Mouse (Mus musculus) myocyte (in vitro differentiated cells): ENCODE measurements around the gene Tcaim. TPM values are rescaled to one million over a fixed set of nuclear protein-coding genes. Genes with fewer than 3 reads are reported as not detected.
A peak's percentile ranks its signal among the peaks of the same experiment; 100 is the strongest.

ENCODE experiments used
- H3K27me3 ChIP-seq: one replicate; pipeline ENCODE4 v1.6.1; 2011; ENCODE audit not compliant: control insufficient read depth, insufficient read depth, insufficient read length
- H3K36me3 ChIP-seq: one replicate; pipeline ENCODE4 v1.6.1; 2011; ENCODE audit not compliant: control insufficient read depth, insufficient read depth
- H3K4me2 ChIP-seq: one replicate; pipeline ENCODE4 v1.6.1; 2011; ENCODE audit warnings: low read depth, control low read depth
- H3K4me3 ChIP-seq: one replicate; pipeline ENCODE4 v1.5.1; 2011; ENCODE audit warnings: mild to moderate bottlenecking, control low read depth, moderate library complexity
- H3K79me2 ChIP-seq: one replicate; pipeline ENCODE4 v1.6.1; 2011; ENCODE audit not compliant: control insufficient read depth, insufficient read depth
- H3ac ChIP-seq: one replicate; pipeline ENCODE4 v1.6.1; 2011; ENCODE audit not compliant: control insufficient read depth, insufficient read length
- CEBPB ChIP-seq: IDR thresholded peaks from 2 replicates; pipeline ENCODE4 v1.6.1; 2011; ENCODE audit warnings: mild to moderate bottlenecking, moderate library complexity; ENCODE audit not compliant: poor library complexity, insufficient read depth, severe bottlenecking
- E2F4 ChIP-seq: IDR thresholded peaks from one replicate; pipeline ENCODE4 v1.6.1; 2011; ENCODE audit warnings: mild to moderate bottlenecking, control low read depth, moderate library complexity; ENCODE audit not compliant: insufficient read depth
- MAX ChIP-seq: IDR thresholded peaks from one replicate; pipeline ENCODE4 v1.6.1; 2011; ENCODE audit warnings: low read depth, mild to moderate bottlenecking, control low read depth
- MYOD1 ChIP-seq, 3 experiments: IDR thresholded peaks; one replicate each; pipeline ENCODE4 v1.6.1; 2011; ENCODE audit warnings: control low read depth in 2 of 3, low read depth in 2 of 3, mild to moderate bottlenecking in 2 of 3, moderate library complexity in 1 of 3; ENCODE audit not compliant: insufficient read length in 2 of 3, control insufficient read depth in 1 of 3
- MYOG ChIP-seq, 3 experiments: IDR thresholded peaks; one replicate each; pipeline ENCODE4 v1.6.1; 2011; ENCODE audit warnings: control low read depth in 2 of 3, low read depth in 2 of 3, mild to moderate bottlenecking in 2 of 3; ENCODE audit not compliant: insufficient read length in 2 of 3, control insufficient read depth in 1 of 3, insufficient read depth in 1 of 3
- POLR2A ChIP-seq: IDR thresholded peaks from one replicate; pipeline ENCODE4 v1.6.1; 2011; ENCODE audit warnings: low read depth, mild to moderate bottlenecking, control low read depth, moderate library complexity; ENCODE audit not compliant: insufficient read length
- POLR2AphosphoS2 ChIP-seq: IDR thresholded peaks from one replicate; pipeline ENCODE4 v1.6.1; 2011; ENCODE audit warnings: low read depth, control low read depth; ENCODE audit not compliant: insufficient read length
- REST ChIP-seq: IDR thresholded peaks from one replicate; pipeline ENCODE4 v1.6.1; 2011; ENCODE audit warnings: mild to moderate bottlenecking, control low read depth, moderate library complexity; ENCODE audit not compliant: insufficient read depth, insufficient read length
- SRF ChIP-seq: IDR thresholded peaks from one replicate; pipeline ENCODE4 v1.6.1; 2011; ENCODE audit warnings: low read depth; ENCODE audit not compliant: control insufficient read depth, insufficient read length
- TCF12 ChIP-seq: IDR thresholded peaks from one replicate; pipeline ENCODE4 v1.6.1; 2011; ENCODE audit warnings: mild to moderate bottlenecking, control low read depth; ENCODE audit not compliant: poor library complexity, insufficient read depth, severe bottlenecking
- TCF3 ChIP-seq: IDR thresholded peaks from one replicate; pipeline ENCODE4 v1.6.1; 2011; ENCODE audit warnings: low read depth, control low read depth; ENCODE audit not compliant: insufficient read length
- USF1 ChIP-seq: IDR thresholded peaks from one replicate; pipeline ENCODE4 v1.6.1; 2011; ENCODE audit warnings: low read depth, mild to moderate bottlenecking, control low read depth, moderate library complexity
- polyA plus RNA-seq: library from polyadenylated mRNA; unstranded; fragments of >200 nt; fragmentation: generic; extraction: Trizol; gene quantifications from one replicate; pipeline ENCODE4 v1.2.1, GENCODE M21; 2012; ENCODE audit warnings: missing spikeins

Gene Tcaim
- polyA plus RNA-seq = 2.6 TPM

DNA sequence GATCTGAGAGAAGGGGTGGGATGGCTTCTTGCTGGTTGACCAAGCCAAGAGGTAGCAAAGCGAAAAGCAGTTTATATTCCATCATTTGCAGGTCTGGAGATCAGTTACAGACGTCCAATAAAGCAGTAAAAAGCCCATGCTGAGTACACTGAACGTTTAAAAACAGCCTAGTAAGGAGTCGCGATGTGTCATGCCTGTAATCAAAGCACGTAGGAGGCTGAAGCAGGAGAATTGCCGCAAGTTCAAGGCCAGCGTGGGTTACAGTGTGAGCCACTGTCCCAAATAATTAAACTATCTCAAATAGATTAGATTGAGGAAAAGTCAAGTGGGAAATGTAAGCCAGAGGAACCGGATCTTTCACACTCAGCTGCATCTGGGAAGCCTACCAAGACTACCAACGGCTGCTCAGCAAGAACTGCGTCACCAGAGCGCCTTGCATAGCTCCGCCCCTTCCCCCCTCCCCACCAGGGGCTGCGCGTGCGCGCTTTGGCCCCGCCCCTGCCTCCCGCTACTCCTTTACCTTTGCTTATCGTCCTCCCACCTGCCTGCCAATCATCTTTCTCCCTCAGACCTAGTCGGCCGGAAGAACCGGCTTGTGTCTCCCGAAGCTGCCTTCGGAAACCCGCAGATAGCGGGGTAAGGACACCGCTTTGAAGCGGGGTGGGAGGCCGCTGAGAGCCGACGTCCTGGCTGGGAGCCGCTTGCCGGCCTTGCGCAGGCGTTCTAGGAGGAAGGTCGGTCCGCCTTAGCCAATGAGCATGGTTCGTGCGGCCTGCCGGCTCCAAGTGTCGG, at the start of gene Tcaim:
Gene Tcaim, plus strand, starts transcription at position 487 of the 792 bp plus-strand sequence.
- no peaks in the 10 kb centered on the region for H3K36me3 ChIP-seq
- H3K79me2 ChIP-seq = no peaks in the 10 kb centered on the region
- H3ac ChIP-seq = peak within 1 kb of the TSS; percentile 37
- TF ChIP-seq POLR2AphosphoS2 (peak; percentile 74), TCF3 (no peak), POLR2A (peak; percentile 59)
- peak within 1 kb of the TSS; percentile 61 for H3K4me3 ChIP-seq
- peak within 1 kb of the TSS; percentile 91 for H3K4me2 ChIP-seq
- H3K27me3 ChIP-seq = no peaks in the 10 kb centered on the region

DNA sequence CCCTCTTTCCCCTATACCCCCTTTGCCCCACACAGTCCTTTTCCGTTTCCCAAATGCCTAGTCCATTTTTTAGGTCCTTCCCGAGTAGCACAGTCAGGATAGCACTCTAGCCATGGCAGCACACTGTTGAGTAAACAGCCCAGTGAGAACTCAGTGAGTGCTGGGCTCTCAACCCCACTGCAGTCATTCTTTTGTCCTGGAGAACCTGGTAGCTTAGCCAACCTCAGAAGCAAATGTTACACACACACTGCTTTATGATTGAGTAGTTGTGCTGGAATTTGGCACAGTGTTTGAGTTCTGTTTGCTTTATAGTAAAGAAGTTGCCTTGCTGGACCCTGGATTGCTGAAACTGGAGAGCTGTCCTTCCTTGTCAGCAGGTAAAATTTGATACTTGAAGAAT, 47.7 kb upstream of the Tcaim start:
- Histone ChIP-seq H3K4me3 (no peak overlapping the region), H3K79me2 (no peaks in the 10 kb centered on the region), H3ac (no peak overlapping the region), H3K4me2 (no peak overlapping the region), H3K36me3 (no peaks in the 10 kb centered on the region), H3K27me3 (no peaks in the 10 kb centered on the region)
- TF ChIP-seq TCF12 = no peak
- no peak for TF ChIP-seq REST
- TF ChIP-seq USF1 = no peak
- TF ChIP-seq CEBPB = no peak
- no peak for TF ChIP-seq MYOG (IDR thresholded peaks at IDR 0.05; ENCODE audit: control insufficient read depth in 1 of 3, insufficient read depth in 1 of 3, insufficient read length in 2 of 3, low read depth in 2 of 3)
- TF ChIP-seq TCF3 = no peak
- no peak for TF ChIP-seq MYOD1 (IDR thresholded peaks at IDR 0.05; ENCODE audit: control insufficient read depth in 1 of 3, insufficient read length in 2 of 3, low read depth in 2 of 3)
- TF ChIP-seq POLR2A = no peak
- TF ChIP-seq POLR2AphosphoS2 = no peak
- TF ChIP-seq SRF = no peak
- no peak for TF ChIP-seq MAX

DNA sequence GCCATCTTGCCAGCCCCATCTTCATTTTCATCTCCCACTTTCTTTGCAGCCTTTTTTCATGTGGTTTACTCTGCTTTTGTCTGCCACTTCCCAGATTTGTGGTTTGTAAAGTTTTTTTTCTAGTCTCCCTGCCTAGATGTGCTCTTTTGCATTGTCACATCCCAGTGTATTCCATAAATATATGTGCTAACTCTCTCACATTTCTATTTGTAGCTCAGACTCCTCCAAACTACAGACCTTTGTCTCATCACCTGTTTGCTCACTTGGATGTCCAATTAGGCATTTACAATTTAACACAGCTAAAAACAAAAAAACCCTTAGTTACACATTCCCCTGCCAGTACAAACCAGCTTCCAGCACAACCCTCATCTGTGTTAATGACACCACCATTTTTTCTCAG, 45.2 kb upstream of the Tcaim start:
- H3K79me2 ChIP-seq = no peaks in the 10 kb centered on the region
- TF ChIP-seq MAX (no peak), MYOG (IDR thresholded peaks at IDR 0.05; ENCODE audit: control insufficient read depth in 1 of 3, insufficient read depth in 1 of 3, insufficient read length in 2 of 3, low read depth in 2 of 3) (no peak), TCF3 (no peak), USF1 (no peak), CEBPB (no peak), SRF (no peak), REST (no peak), MYOD1 (IDR thresholded peaks at IDR 0.05; ENCODE audit: control insufficient read depth in 1 of 3, insufficient read length in 2 of 3, low read depth in 2 of 3) (no peak), E2F4 (no peak), POLR2AphosphoS2 (no peak)
- H3K36me3 ChIP-seq = no peaks in the 10 kb centered on the region
- no peaks in the 10 kb centered on the region for H3K27me3 ChIP-seq
- H3K4me2 ChIP-seq = no peak overlapping the region
- H3K4me3 ChIP-seq = no peak overlapping the region
- H3ac ChIP-seq = no peak overlapping the region

DNA sequence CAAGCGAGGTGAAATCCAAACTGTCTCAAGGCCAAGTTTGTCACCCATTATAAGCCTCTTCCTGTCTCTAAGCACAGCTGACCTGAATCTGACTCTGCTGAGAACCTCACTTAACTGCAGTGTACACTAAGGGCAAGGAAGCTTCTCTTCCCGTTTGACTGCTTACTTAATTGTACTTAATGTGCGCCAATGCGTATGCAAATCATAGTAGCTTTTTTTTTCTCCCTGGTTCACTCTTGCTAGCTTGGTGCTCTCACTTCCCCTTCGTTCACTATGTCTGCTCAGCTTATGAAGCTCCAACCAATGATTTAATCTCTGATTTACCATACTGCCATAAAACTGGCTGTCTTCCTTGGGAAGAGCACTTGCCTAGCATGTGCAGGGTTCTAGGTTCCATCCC, 20.1 kb upstream of the Tcaim start:
- Histone ChIP-seq H3K36me3 (no peaks in the 10 kb centered on the region), H3K27me3 (peaks cover 8% of the 10 kb centered on the region), H3K4me2 (no peak overlapping the region), H3ac (no peak overlapping the region), H3K79me2 (no peaks in the 10 kb centered on the region), H3K4me3 (no peak overlapping the region)
- TF ChIP-seq REST = no peak
- no peak for TF ChIP-seq USF1
- no peak for TF ChIP-seq MYOD1 (IDR thresholded peaks at IDR 0.05; ENCODE audit: control insufficient read depth in 1 of 3, insufficient read length in 2 of 3, low read depth in 2 of 3)
- TF ChIP-seq TCF3 = no peak
- TF ChIP-seq POLR2AphosphoS2 = no peak
- TF ChIP-seq MYOG (IDR thresholded peaks at IDR 0.05; ENCODE audit: control insufficient read depth in 1 of 3, insufficient read depth in 1 of 3, insufficient read length in 2 of 3, low read depth in 2 of 3) = no peak
- no peak for TF ChIP-seq SRF
- no peak for TF ChIP-seq CEBPB
- TF ChIP-seq POLR2A = no peak

DNA sequence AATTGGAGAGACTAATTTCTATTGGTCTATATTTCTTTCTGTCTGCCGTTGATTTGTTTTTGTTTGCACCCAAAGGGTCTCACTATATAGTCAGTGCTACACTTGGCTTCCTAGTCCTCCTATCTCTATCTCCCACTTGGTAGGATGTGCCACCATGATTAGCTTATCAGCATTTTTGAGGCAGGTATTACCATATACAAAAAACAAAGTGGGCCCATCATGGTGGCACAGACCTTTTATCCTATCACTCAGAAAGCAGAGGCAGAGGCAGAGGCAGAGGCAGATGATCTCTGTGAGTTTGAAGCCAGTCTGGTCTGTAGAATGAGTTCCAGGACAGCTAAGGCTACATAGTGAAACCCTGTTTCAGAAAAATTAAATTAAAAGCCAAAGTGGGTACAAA, 18.8 kb upstream of the Tcaim start:
- peaks cover 8% of the 10 kb centered on the region for H3K27me3 ChIP-seq
- no peak overlapping the region for H3K4me2 ChIP-seq
- TF ChIP-seq TCF12 = no peak
- TF ChIP-seq CEBPB = no peak
- TF ChIP-seq E2F4 = no peak
- TF ChIP-seq MYOD1 (IDR thresholded peaks at IDR 0.05; ENCODE audit: control insufficient read depth in 1 of 3, insufficient read length in 2 of 3, low read depth in 2 of 3) = no peak
- no peak for TF ChIP-seq MAX
- no peaks in the 10 kb centered on the region for H3K79me2 ChIP-seq
- H3ac ChIP-seq = no peak overlapping the region
- no peaks in the 10 kb centered on the region for H3K36me3 ChIP-seq
- H3K4me3 ChIP-seq = no peak overlapping the region
